Mouse (Mus musculus) left cerebral cortex, adult 11 months (tissue): ENCODE results near the gene Gm3435.
"Not testable (repeated sequence)": the region's sequence is repeated elsewhere in the genome, so short reads cannot be mapped to it uniquely, and the experiment has no call there.

Source experiments
- DNase-seq: peaks from one replicate; pipeline ENCODE4 v3.0.0; 2022; ENCODE audit warnings: low spot score

Gene Gm3435

GRCm38 (mm10) chr17:15009706-15010413 is at the start of gene Gm3435:
Gene Gm3435 (plus strand): TSS chr17:15010176.
- not testable (repeated sequence) for DNase-seq

- DNase-seq: no peak
Observed at GRCm38 (mm10) chr17:14960520-14960919, 49.5 kb upstream of the Gm3435 start.

- DNase-seq: not testable (repeated sequence)
Observed at GRCm38 (mm10) chr17:14960951-14961556, 48.9 kb upstream of the Gm3435 start, which contains the start of gene Phf10. Gene Phf10 (minus strand): TSS chr17:14961273.

GRCm38 (mm10) chr17:14961557-14962154 is 48.3 kb upstream of the Gm3435 start:
- DNase-seq: not testable (repeated sequence)

GRCm38 (mm10) chr17:14968373-14968913 is 41.5 kb upstream of the Gm3435 start:
- DNase-seq: not testable (repeated sequence)

- not testable (repeated sequence) for DNase-seq
Observed at GRCm38 (mm10) chr17:14977718-14978361, 32.1 kb upstream of the Gm3435 start.

- DNase-seq: not testable (repeated sequence)
Observed at GRCm38 (mm10) chr17:14978362-14979038, 31.5 kb upstream of the Gm3435 start, which contains the start of the genes 9030025P20Rik and Gm3417. Gene 9030025P20Rik (plus strand): TSS chr17:14978468. Gene Gm3417 (minus strand): TSS chr17:14978790.

GRCm38 (mm10) chr17:14990116-14990702 is 19.8 kb upstream of the Gm3435 start:
- not testable (repeated sequence) for DNase-seq

GRCm38 (mm10) chr17:14992522-14993138 is 17.3 kb upstream of the Gm3435 start:
- DNase-seq: not testable (repeated sequence)

- DNase-seq: not testable (repeated sequence)
Observed at GRCm38 (mm10) chr17:14993139-14993832, 16.7 kb upstream of the Gm3435 start.

GRCm38 (mm10) chr17:14994140-14994539 is 15.8 kb upstream of the Gm3435 start:
- not testable (repeated sequence) for DNase-seq

- not testable (repeated sequence) for DNase-seq
Observed at GRCm38 (mm10) chr17:15000047-15000446, 9.9 kb upstream of the Gm3435 start.

GRCm38 (mm10) chr17:15009088-15009487 is 888 bp upstream of the Gm3435 start:
- DNase-seq: not testable (repeated sequence)

GRCm38 (mm10) chr17:15021503-15022220 is 11.7 kb downstream of the Gm3435 start:
- not testable (repeated sequence) for DNase-seq

- DNase-seq: not testable (repeated sequence)
Observed at GRCm38 (mm10) chr17:15023878-15024492, 14.0 kb downstream of the Gm3435 start.

- DNase-seq: not testable (repeated sequence)
Observed at GRCm38 (mm10) chr17:15024502-15025193, 14.7 kb downstream of the Gm3435 start.

GRCm38 (mm10) chr17:15025513-15025912 is 15.5 kb downstream of the Gm3435 start:
- not testable (repeated sequence) for DNase-seq

- DNase-seq: not testable (repeated sequence)
Observed at GRCm38 (mm10) chr17:15031414-15031813, 21.4 kb downstream of the Gm3435 start.
